Mouse (Mus musculus) megakaryocyte, embryonic 14.5 days (primary cell): ENCODE data around the gene Otof.

ENCODE experiments used
- FLI1 ChIP-seq: IDR thresholded peaks from 2 replicates; pipeline ENCODE4 v1.6.1; 2012; ENCODE audit warnings: low read length, inconsistent platforms, mixed read lengths
- GATA1 ChIP-seq: IDR thresholded peaks from 3 replicates; pipeline ENCODE4 v1.6.1; 2012; ENCODE audit warnings: mixed read lengths, low read length, inconsistent platforms, borderline replicate concordance

- TF ChIP-seq GATA1 (no peak), FLI1 (no peak)
Measured at GRCm38 (mm10) chr5:30496821-30497220, 35.1 kb upstream of the Otof start.
